Mouse (Mus musculus) midbrain, embryonic 13.5 days (tissue): Measurements from ENCODE around the gene Prr12. TPM values are rescaled to one million over a fixed set of nuclear protein-coding genes. Genes with fewer than 3 reads are reported as not detected.
A peak's percentile ranks its signal among the peaks of the same experiment; 100 is the strongest.
"Not testable (repeated sequence)": the region's sequence is repeated elsewhere in the genome, so short reads cannot be mapped to it uniquely, and the experiment has no call there.

ENCODE experiments used
- ATAC-seq: fragments of 200-750 bp; cut with Nextera tagmentation; 2 replicates; pipeline ENCODE4 v1.8.0; 2017; ENCODE audit warnings: mild to moderate bottlenecking, moderate TSS enrichment, moderate library complexity
- H3K27ac ChIP-seq: fragments of 300-500 bp; sonication (generic); 2 replicates; pipeline ENCODE4 v1.5.1; 2015; ENCODE audit warnings: inconsistent platforms, mild to moderate bottlenecking, moderate library complexity
- H3K27me3 ChIP-seq: fragments of 300-500 bp; sonication (generic); 2 replicates; pipeline ENCODE4 v1.6.1; 2015; ENCODE audit warnings: mild to moderate bottlenecking, inconsistent platforms
- H3K36me3 ChIP-seq: fragments of 300-500 bp; sonication (generic); 2 replicates; pipeline ENCODE4 v1.6.1; 2015; ENCODE audit warnings: mild to moderate bottlenecking, inconsistent platforms
- H3K4me1 ChIP-seq: fragments of 300-500 bp; sonication (generic); replicated peaks from 2 replicates; pipeline ENCODE4 v1.6.1; 2015; ENCODE audit warnings: inconsistent platforms
- H3K4me2 ChIP-seq: fragments of 300-500 bp; sonication (generic); replicated peaks from 2 replicates; pipeline ENCODE4 v1.6.1; 2015; ENCODE audit warnings: moderate library complexity, mild to moderate bottlenecking, inconsistent platforms
- H3K4me3 ChIP-seq: fragments of 300-500 bp; sonication (generic); replicated peaks from 2 replicates; pipeline ENCODE4 v1.5.1; 2015; ENCODE audit warnings: mild to moderate bottlenecking, inconsistent platforms
- H3K9ac ChIP-seq: fragments of 300-500 bp; sonication (generic); replicated peaks from 2 replicates; pipeline ENCODE4 v1.6.1; 2015; ENCODE audit warnings: mild to moderate bottlenecking, inconsistent platforms
- H3K9me3 ChIP-seq: fragments of 300-500 bp; sonication (generic); 2 replicates; pipeline ENCODE4 v1.6.1; 2016; ENCODE audit warnings: mild to moderate bottlenecking, inconsistent platforms
- WGBS: fragments of 180-500 bp; shearing (Covaris S2); methylation state at CpG from one replicate; pipeline ENCODE4 v1.1.7; 2015; 5-methylcytosine and 5-hydroxymethylcytosine counted together
- polyA plus RNA-seq: library from polyadenylated mRNA; unstranded; fragments of >200 nt; fragmentation: Nextera tagmentation; extraction: Ambion mirVana; gene quantifications from 2 replicates; pipeline ENCODE4 v1.2.1, GENCODE M21; 2015

The Prr12 gene
- polyA plus RNA-seq, 1 experiment from 2014 or later = 17.0 TPM

DNA sequence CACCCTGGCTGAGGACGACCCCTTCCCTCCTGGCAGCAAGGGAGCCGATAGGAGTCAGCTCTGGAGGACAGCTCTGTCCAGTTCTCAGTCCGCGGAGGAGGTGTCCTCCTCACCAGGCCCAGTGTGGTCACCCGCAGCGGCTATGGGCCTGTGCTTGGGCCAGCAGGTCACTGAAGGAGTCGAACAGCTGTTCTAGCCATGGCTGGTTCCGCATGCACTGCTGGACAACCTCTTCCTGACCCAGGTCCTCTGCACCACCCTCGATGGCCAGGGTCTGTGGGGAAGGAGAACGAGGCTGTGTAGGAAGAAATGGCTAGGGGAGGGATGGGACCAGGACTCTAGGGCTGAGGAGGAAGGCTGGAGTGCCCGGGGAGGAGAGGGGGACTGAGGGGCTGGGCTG is 24.3 kb downstream of the Prr12 start:
- Histone ChIP-seq H3K4me1 (peaks cover 13% of the 10 kb centered on the region), H3K4me2 (no peak overlapping the region), H3K36me3 (peaks cover 69% of the 10 kb centered on the region), H3K9ac (no peak overlapping the region), H3K4me3 (no peak overlapping the region), H3K27ac (no peak overlapping the region), H3K27me3 (no peaks in the 10 kb centered on the region), H3K9me3 (no peaks in the 10 kb centered on the region)
- no peak for ATAC-seq
- 95% methylated on average over 11 of the region's 11 CpGs for WGBS

DNA sequence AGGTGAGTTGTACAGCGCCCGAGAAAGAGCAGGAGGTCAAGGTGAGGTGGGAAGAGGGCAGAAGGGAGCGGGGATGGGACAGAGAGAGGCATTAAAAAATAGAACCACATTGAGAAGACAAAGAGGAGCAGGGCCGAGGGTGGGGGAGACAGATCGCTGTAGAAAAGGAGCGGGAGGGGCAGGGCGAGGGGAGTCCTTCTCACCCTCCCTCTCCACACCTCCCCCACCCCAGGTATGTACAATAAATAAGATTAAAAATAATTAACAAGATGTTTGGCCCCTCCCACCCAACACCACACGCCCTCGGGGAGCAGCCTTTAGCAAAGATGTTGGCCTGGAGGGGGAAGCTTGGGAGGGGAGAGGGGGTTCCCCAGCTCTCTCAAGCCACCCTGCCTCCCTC is 24.9 kb downstream of the Prr12 start:
- Histone ChIP-seq H3K27ac (no peak overlapping the region), H3K4me1 (peaks cover 13% of the 10 kb centered on the region), H3K4me2 (no peak overlapping the region), H3K36me3 (peaks cover 63% of the 10 kb centered on the region), H3K4me3 (no peak overlapping the region), H3K9me3 (no peaks in the 10 kb centered on the region), H3K9ac (no peak overlapping the region), H3K27me3 (no peaks in the 10 kb centered on the region)
- no peak for ATAC-seq
- WGBS = 92% methylated on average over 9 of the region's 9 CpGs

- H3K4me1 ChIP-seq = peaks cover 13% of the 10 kb centered on the region
- no peak overlapping the region for H3K4me3 ChIP-seq
- no peak overlapping the region for H3K9ac ChIP-seq
- H3K4me2 ChIP-seq = no peak overlapping the region
- no peaks in the 10 kb centered on the region for H3K9me3 ChIP-seq
- H3K27me3 ChIP-seq = no peaks in the 10 kb centered on the region
- WGBS = 28% methylated on average over 2 of the region's 2 CpGs
- ATAC-seq = peak; percentile 49
- H3K36me3 ChIP-seq = peaks cover 48% of the 10 kb centered on the region
- peak overlapping the region; percentile 19 for H3K27ac ChIP-seq
Observed at GRCm38 (mm10) chr7:45026256-45026655, 26.4 kb downstream of the Prr12 start.

GRCm38 (mm10) chr7:45025601-45026220 is 27.0 kb downstream of the Prr12 start:
- Histone ChIP-seq H3K27me3 (no peaks in the 10 kb centered on the region), H3K4me1 (peaks cover 13% of the 10 kb centered on the region), H3K4me3 (no peak overlapping the region), H3K36me3 (peaks cover 42% of the 10 kb centered on the region), H3K9me3 (no peaks in the 10 kb centered on the region), H3K27ac (peak overlapping the region; percentile 19; the same call in 1 of the 2 replicates), H3K4me2 (no peak overlapping the region), H3K9ac (no peak overlapping the region)
- 82% methylated on average over 8 of the region's 8 CpGs for WGBS
- no peak for ATAC-seq

- ATAC-seq = no peak
- H3K27ac ChIP-seq = peak overlapping the region; percentile 5; the same call in 1 of the 2 replicates
- H3K9me3 ChIP-seq = no peaks in the 10 kb centered on the region
- peaks cover 13% of the 10 kb centered on the region for H3K4me1 ChIP-seq
- peaks cover 31% of the 10 kb centered on the region for H3K36me3 ChIP-seq
- WGBS = 89% methylated on average over 15 of the region's 15 CpGs
- no peak overlapping the region for H3K9ac ChIP-seq
- H3K27me3 ChIP-seq = peaks cover 7% of the 10 kb centered on the region; the same call in 1 of the 2 replicates
- H3K4me2 ChIP-seq = no peak overlapping the region
- H3K4me3 ChIP-seq = no peak overlapping the region
Observed at GRCm38 (mm10) chr7:45024281-45025248, 28.1 kb downstream of the Prr12 start.

GRCm38 (mm10) chr7:45023711-45024110 is 29.0 kb downstream of the Prr12 start:
- ATAC-seq, H3K27ac ChIP-seq, H3K9ac ChIP-seq, H3K4me2 ChIP-seq, H3K9me3 ChIP-seq, H3K4me3 ChIP-seq, H3K27me3 ChIP-seq: not testable (repeated sequence)
- Histone ChIP-seq H3K36me3 (peaks cover 22% of the 10 kb centered on the region), H3K4me1 (peaks cover 13% of the 10 kb centered on the region)
- WGBS = 82% methylated on average over 5 of the region's 5 CpGs

DNA sequence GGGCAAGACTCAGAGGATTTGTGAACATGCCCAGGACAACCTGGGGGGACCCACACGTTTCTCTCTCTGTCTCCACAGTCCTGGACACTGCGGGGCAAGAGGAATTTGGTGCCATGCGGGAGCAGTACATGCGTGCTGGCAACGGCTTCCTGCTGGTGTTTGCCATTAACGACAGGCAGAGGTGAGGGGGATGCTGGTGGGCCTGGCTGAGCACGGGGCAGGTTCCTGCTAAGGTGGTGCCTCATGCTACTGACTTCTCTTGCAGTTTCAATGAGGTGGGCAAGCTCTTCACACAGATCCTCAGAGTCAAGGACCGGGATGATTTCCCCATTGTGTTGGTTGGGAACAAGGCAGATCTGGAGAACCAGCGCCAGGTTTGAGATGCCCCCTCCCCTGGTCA is 32.5 kb downstream of the Prr12 start:
- Histone ChIP-seq H3K4me1 (peaks cover 21% of the 10 kb centered on the region), H3K9ac (no peak overlapping the region), H3K27ac (no peak overlapping the region), H3K27me3 (peaks cover 7% of the 10 kb centered on the region; the same call in 1 of the 2 replicates), H3K4me2 (no peak overlapping the region), H3K4me3 (no peak overlapping the region), H3K9me3 (no peaks in the 10 kb centered on the region), H3K36me3 (no peaks in the 10 kb centered on the region)
- WGBS = 81% methylated on average over 9 of the region's 9 CpGs
- ATAC-seq = no peak

GRCm38 (mm10) chr7:45019031-45019571 is 33.6 kb downstream of the Prr12 start:
- Histone ChIP-seq H3K9ac (no peak overlapping the region), H3K4me1 (peaks cover 32% of the 10 kb centered on the region), H3K36me3 (no peaks in the 10 kb centered on the region), H3K27ac (no peak overlapping the region), H3K27me3 (peaks cover 7% of the 10 kb centered on the region; the same call in 1 of the 2 replicates), H3K4me2 (peak overlapping the region; percentile 76; the same call in 1 of the 2 replicates), H3K9me3 (no peaks in the 10 kb centered on the region), H3K4me3 (no peak overlapping the region)
- 40% methylated on average over 8 of the region's 8 CpGs for WGBS
- ATAC-seq = no peak

GRCm38 (mm10) chr7:45017242-45018061 is 35.2 kb downstream of the Prr12 start, which contains the start of gene Rras:
Gene Rras, plus strand, starts transcription at chr7:45017961.
- WGBS = 0% methylated on average over 36 of the region's 36 CpGs
- H3K27ac ChIP-seq = peak within 1 kb of the TSS; percentile 80
- peak within 1 kb of the TSS; percentile 76 for H3K4me2 ChIP-seq
- H3K9me3 ChIP-seq = no peaks in the 10 kb centered on the region
- H3K4me3 ChIP-seq = peak within 1 kb of the TSS; percentile 95
- ATAC-seq = peak; percentile 85
- peaks cover 16% of the 10 kb centered on the region for H3K36me3 ChIP-seq
- H3K4me1 ChIP-seq = peaks cover 42% of the 10 kb centered on the region
- H3K9ac ChIP-seq = peak within 1 kb of the TSS; percentile 71
- peaks cover 7% of the 10 kb centered on the region; the same call in 1 of the 2 replicates for H3K27me3 ChIP-seq

DNA sequence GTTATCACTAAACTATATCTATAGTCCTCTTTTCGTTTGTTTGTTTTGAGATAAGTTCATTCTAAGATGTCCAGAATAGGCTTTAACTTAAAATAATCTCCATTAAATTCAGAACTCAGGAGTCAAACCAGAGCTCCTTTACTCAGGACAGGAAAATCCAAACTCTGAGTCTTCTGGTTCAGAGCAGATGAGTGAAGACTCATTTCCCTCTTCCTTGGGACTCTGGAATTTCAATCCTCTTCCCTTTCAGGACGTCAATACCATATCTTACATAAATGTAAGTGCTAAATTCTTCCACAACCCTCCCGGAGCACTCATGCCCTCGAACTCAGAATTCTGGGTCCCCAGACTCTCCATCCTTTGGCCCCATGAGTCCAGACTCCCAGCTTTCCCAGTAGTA is 35.9 kb downstream of the Prr12 start:
- Histone ChIP-seq H3K36me3 (peaks cover 23% of the 10 kb centered on the region), H3K27me3 (peaks cover 7% of the 10 kb centered on the region; the same call in 1 of the 2 replicates), H3K27ac (peak overlapping the region; percentile 80), H3K9ac (peak overlapping the region; percentile 71), H3K4me3 (peak overlapping the region; percentile 95), H3K9me3 (no peaks in the 10 kb centered on the region), H3K4me1 (peaks cover 42% of the 10 kb centered on the region), H3K4me2 (peak overlapping the region; percentile 76)
- no peak for ATAC-seq
- WGBS = 5% methylated on average over 4 of the region's 4 CpGs

DNA sequence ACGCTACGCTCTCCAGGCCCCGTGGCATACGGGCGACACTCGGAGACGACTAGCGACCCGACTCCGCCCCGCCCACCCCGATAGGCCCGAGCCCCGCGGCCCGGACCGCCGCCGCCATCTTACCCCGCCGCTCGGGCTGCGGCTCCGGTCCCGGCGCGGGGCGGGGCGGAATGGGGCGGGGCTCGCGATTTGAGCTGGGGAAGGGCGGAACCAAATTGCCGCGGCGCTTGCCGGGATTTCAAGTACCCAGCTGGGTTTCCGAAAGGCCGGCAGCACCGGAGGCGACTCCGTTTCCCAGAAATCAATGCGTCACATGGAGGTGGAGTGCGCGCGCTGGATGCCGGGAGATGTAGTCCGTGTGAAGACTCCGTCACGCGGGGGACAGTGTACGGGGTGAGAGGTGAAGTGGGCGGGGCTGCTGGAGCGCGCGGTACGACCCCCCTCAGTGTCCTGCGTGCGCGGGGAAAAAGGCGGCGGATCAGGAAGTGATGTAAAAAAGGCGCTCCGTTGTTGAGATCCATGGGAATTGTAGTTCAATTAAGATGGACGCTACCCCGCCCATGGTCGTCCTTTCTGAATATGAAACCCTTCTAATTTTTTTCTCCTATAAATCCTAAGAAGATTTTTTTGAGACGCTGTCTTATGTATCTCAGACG is 36.6 kb downstream of the Prr12 start, which contains the start of gene Scaf1:
Scaf1 (minus strand) TSS at position 407 of the 656 bp plus-strand sequence.
- Histone ChIP-seq H3K9me3 (no peaks in the 10 kb centered on the region), H3K4me2 (peak within 1 kb of the TSS; percentile 89), H3K36me3 (peaks cover 29% of the 10 kb centered on the region), H3K27me3 (peaks cover 7% of the 10 kb centered on the region; the same call in 1 of the 2 replicates), H3K4me3 (peak within 1 kb of the TSS; percentile 95), H3K4me1 (peaks cover 42% of the 10 kb centered on the region), H3K9ac (peak within 1 kb of the TSS; percentile 93), H3K27ac (peak within 1 kb of the TSS; percentile 80)
- ATAC-seq = peak; percentile 92
- WGBS = under 1% methylated on average over 66 of the region's 69 CpGs
